Mouse (Mus musculus) 3T3-L1 (cell line): ENCODE results near the gene Pitpnm3.

ENCODE experiments used
- DNase-seq: peaks from one replicate; pipeline ENCODE4 v3.0.0-alpha.2; 2015; ENCODE audit warnings: low read depth, low spot score

Gene Pitpnm3

GRCm38 (mm10) chr11:72022827-72023226 is 112.8 kb downstream of the Pitpnm3 start:
- DNase-seq = no peak

GRCm38 (mm10) chr11:72021015-72021414 is 114.6 kb downstream of the Pitpnm3 start:
- DNase-seq = no peak

GRCm38 (mm10) chr11:72017253-72017601 is 118.4 kb downstream of the Pitpnm3 start:
- no peak for DNase-seq

GRCm38 (mm10) chr11:72016518-72017252 is 118.9 kb downstream of the Pitpnm3 start:
- DNase-seq = no peak

GRCm38 (mm10) chr11:72014674-72015073 is 120.9 kb downstream of the Pitpnm3 start:
- DNase-seq = no peak

GRCm38 (mm10) chr11:72011955-72012354 is 123.6 kb downstream of the Pitpnm3 start:
- no peak for DNase-seq

GRCm38 (mm10) chr11:72010940-72011722 is 124.4 kb downstream of the Pitpnm3 start:
- DNase-seq = no peak

GRCm38 (mm10) chr11:72010367-72010766 is 125.2 kb downstream of the Pitpnm3 start:
- DNase-seq = no peak

- DNase-seq = no peak
Observed at GRCm38 (mm10) chr11:72005547-72005946, 130.0 kb downstream of the Pitpnm3 start.

GRCm38 (mm10) chr11:72003171-72003570 is 132.4 kb downstream of the Pitpnm3 start:
- no peak for DNase-seq

- DNase-seq = no peak
Observed at GRCm38 (mm10) chr11:72002138-72002853, 133.3 kb downstream of the Pitpnm3 start.

GRCm38 (mm10) chr11:72000194-72000593 is 135.4 kb downstream of the Pitpnm3 start:
- no peak for DNase-seq
